Mouse (Mus musculus): ENCODE results near the gene Chrm4. TPM values are rescaled to one million over a fixed set of nuclear protein-coding genes. Genes with fewer than 3 reads are reported as not detected.

The Chrm4 gene
- 10 to 100 TPM; 41.6 to 55.1 TPM for total RNA-seq (2021)

DNA sequence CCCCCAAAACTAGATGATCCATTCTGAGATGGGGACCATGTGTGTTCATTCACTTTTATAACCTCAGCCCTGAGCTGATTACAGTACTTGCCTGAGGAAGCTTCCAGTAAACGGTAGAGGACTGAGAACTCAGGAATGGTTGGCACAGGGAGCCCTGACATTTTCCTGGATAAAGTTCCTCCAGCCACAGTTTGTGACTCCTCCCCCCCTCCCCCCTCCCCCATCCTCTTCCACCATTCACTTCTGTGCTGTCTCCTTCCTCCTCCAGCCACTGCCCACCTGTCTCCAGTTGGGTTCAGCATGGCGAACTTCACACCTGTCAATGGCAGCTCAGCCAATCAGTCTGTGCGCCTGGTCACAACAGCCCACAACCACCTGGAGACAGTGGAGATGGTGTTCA, at the start of gene Chrm4:
TSS of gene Chrm4 (plus strand) at position 301 of the 400 bp plus-strand sequence.
- no peak for DNase-seq (ENCODE audit: low spot score in 2 of 2)
- intact Hi-C loops (cut with DNase I) = loop anchor here (5.0 kb wide), 1 partner anchor 35 kb away; no protein-coding TSS in a partner anchor

DNA sequence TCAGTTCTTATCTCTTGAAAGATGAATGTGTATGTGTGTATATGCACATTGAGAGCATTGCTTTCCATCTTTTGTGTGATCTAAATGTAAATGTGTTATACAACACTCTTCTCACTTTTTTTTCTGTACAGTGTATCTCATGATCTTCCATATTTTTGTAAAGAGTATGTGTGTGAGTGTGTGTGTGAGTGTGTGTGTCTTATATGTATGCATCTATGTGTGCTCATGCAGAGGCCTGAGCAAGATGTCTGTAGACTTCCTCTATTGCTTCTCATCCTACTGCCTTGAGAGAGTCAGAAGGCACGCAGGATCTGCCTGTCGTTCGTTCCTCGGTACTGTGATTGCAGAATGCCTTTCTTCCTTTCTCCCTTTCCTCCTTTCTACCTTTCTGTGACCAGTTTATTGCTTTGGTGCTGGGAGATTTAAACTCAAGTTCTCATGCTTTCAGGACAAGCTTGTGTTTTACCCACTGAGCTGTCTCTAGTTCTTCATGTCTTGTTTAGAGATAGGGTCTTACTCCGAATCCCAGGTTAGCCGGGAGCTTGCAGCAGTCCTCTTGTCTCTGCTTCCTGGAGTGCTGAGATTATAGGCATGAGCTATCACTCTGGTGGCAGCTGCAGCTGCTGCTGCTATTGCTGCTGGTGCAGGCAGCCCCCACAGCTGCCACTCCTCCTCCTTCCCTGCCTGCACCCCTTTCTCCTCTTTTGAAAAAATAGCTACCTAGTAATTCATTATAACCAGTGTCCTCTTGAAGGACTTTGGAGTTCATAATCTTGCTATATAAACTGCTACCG, 48.5 kb upstream of the Chrm4 start:
- intact Hi-C loops (cut with DNase I) = no loop called here
- DNase-seq (ENCODE audit: low spot score in 2 of 2) = peak; percentile 13 to 38

DNA sequence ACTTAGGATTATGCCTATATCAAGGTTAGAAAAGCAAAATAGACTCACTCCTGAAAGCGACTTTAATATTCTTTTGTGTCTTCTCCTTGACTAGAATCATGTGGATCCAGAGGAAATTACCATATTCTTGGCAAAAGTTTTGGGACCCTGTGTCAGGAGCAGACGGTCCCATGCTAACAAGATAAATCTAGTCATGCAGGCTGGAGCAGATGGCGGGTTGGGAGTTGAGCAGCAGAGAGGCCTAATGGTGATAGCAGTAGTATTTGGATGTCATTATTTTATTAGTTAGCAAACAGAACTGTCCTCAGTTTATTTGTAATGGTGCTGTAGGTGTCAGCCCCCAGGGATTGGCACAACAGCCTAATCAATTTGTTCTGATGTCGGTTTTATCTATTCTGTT, 43.1 kb upstream of the Chrm4 start:
- intact Hi-C loops (cut with DNase I) = no loop called here
- DNase-seq (ENCODE audit: low spot score in 2 of 2) = no peak

DNA sequence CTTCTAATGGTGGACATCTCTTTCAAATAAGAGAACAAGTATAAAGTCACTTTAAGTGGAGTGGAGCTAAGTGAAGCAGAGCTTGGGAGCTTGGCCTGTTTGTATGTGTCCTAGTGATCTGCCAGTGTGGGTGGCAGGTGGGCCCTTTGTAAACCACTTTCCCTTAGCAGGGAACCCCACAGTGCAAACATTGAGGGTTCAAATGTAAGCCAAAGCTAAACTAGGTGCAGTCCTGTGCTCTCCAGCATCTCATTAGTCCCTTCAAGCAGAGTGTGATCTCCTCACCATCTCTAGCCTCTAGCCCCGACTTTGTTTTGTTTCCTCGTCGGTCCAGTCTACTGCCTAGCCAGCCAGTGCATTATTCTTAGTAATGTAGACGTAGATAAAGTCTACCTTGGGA, 42.4 kb upstream of the Chrm4 start:
- intact Hi-C loops (cut with DNase I) = no loop called here
- DNase-seq (ENCODE audit: low spot score in 2 of 2) = no peak

DNA sequence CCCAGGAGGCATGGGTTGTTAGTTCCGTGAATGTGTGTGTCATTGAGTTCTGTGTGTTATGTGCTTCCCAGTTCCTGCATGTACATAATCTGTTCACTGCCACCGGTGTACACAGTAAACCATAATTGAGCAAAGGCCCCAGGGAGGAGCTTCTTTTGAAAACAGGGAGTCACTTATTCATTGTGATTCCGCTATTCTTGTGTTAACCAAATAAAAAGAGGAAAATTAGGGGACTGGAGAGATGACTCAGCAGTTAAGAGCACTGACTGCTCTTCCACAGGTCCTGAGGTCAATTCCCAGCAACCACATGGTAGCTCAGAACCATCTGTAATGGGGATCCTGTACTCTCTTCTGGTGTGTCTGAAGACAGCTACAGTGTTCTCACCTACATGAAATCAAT, 32.3 kb upstream of the Chrm4 start:
- intact Hi-C loops (cut with DNase I) = no loop called here
- DNase-seq (ENCODE audit: low spot score in 2 of 2) = no peak

DNA sequence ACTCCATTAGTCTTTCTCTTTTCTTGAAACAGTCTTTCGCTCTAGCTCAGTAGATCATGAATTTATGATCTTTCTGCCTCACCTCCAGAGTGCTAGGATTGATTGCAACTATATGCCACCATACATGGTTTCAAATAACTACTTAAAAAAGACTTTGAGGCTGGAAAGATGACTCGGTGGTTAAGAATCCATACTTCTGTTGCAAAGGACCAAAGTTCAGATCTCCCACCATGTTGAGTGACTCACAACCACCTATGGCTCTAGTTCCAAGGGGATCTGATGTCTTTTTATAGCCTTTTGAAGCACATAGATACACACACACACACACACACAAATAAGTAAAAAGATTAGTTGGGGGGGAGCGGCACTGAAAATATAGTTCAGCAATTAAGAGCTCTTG, 31.6 kb upstream of the Chrm4 start:
- intact Hi-C loops (cut with DNase I) = no loop called here
- DNase-seq (ENCODE audit: low spot score in 2 of 2) = no peak

DNA sequence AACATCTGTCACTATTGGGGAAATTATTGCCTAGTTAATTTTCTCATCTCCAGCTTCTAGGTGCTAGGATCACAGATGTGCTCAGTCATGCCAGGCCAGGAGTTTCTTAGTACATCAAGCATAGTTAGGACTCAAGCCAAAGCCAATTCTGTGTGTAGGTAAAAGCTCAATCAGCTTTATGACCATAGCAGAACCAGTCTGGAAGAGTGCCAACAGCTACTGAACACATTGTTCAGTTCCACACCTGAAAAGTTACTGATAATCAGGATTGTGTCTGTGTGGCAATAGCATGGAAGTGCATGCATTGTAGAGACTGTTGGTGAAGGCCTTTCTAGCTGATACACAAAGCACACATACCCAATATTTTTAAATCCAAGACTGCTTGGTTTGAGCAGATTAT, 29.1 kb upstream of the Chrm4 start:
- no peak for DNase-seq (ENCODE audit: low spot score in 2 of 2)
- intact Hi-C loops (cut with DNase I) = no loop called here

DNA sequence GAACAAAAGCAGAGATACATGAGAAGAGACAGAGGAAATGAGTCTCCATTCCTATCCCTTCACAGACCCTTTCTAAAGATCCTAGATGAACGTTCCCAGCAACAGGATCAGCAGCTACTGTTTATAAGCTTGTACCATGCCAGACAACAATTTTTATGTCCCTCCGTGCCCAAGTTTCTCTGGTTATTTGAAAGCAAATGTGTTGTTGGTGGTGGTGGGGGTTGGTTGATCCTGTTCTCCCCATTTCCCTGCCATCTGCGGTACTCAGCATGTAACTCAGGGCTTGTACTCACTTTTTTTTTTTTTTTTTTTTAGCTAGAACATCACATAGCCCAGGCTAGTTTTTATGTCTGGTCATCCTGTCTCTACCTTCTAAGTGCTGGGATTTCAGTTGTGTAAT, 27.9 kb upstream of the Chrm4 start:
- intact Hi-C loops (cut with DNase I) = no loop called here
- DNase-seq (ENCODE audit: low spot score in 2 of 2) = no peak

DNA sequence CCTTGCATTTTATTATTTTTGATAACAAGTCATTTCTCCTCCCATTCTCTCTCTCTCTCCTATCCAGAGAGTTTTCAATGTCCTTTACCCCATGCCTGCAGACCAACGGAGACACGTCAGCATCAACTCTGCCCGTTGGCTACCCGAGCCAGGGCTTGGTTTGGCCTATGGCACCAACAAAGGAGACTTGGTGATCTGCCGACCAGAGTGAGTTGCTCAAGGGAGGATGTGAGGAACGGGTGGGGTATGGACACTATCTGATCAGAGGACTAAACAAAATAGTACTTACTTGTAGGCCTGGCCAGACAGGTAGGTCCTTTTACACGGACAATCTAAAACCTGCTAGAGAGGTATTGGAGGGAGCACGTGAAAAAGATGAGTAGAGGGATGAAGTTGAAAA, 26.6 kb upstream of the Chrm4 start:
- intact Hi-C loops (cut with DNase I) = loop anchor here (5.0 kb wide), 1 partner anchor 118 kb away; no protein-coding TSS in a partner anchor
- DNase-seq (ENCODE audit: low spot score in 2 of 2) = no peak

DNA sequence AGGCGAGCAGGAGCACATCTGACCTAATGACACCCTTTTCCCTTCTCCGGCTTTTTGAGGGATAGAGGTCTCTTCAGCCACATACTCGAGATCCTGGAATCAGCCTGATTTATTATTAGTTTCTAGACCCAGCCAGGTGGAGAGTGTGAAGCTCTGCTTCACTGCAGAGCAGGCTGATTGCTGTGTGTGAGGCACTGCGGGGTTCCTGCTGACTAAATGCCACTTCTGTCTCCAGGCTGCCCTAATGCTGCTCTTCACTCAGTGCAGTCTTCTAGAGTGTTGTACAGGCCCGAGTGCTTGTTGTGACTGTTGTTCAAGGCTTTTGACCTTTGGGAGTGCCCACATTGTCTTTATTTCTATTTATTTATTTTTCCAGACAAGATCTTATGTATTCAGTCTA, 24.7 kb upstream of the Chrm4 start:
- DNase-seq (ENCODE audit: low spot score in 2 of 2) = no peak
- intact Hi-C loops (cut with DNase I) = loop anchor here (5.0 kb wide), 1 partner anchor 120 kb away; no protein-coding TSS in a partner anchor

DNA sequence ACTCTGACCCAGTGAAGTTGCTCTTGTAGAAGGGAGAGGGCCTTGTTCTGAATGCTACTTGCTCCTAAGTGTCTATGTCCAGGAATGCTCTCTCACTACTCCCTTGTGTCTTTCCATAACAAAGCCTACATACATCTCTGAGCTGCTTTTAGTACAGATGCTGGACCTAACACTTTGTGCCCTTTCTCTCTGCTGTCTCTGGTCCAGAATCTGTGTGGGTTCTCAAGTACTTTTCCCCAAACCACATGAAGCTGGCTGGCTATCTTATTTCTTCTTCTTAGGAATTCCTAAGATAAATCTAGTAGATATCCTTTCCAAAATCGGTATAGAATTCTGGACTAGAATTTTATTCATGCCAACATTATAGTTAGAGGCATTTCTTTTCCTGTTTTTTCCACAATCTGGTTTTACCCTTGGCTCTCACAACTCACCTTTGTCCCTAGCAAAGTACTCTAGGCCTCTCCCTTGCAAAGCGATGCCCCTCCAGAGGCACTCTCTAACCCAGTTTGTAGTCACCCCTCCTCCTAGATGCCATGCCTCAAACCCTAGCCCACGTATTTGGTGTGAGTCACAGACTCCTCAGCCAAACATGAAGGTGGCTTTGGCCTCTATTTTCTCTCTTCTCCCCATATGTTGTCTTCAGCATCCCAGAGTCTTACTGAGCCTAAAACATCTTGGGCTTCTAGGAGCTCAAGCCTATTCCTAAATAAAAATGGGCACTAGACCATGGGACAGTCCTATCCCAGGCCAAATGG, 23.7 kb upstream of the Chrm4 start:
- peak; percentile 17 to 82 for DNase-seq (ENCODE audit: low spot score in 2 of 2)
- intact Hi-C loops (cut with DNase I) = loop anchor here (5.0 kb wide), 1 partner anchor 121 kb away; no protein-coding TSS in a partner anchor

DNA sequence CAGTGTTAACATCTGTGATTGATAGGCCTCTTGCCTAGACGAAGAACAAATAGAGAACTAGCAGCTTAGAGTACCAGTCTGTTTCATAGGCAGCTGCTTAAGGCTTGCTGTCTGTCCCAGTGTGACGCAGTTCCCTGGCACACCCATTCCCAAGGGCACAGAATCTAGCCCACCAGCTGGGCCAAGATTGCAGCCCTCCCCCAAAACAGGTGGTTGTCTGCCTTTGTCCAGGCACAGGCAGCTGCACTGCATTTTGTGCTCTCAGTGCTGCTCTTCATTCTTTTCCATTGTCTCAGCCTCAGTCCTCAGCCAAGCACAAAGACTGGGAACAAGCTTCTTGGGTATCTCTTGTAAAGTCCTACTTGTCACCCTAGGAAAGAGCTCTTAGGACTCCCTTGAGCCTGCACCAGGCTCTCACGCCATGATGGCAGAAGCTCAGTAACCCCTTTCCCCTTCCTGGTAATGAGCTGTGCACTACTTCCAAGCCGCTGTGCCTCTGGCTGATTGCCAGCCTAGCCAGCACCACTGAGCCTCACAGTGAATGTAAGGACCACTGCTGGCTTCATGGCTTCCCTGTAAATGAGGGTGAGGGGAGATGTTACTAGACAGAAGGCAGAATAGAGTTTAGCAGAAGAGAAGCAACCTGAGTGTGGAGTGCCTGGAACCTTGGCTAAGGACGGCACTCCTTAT, 22.3 kb upstream of the Chrm4 start:
- intact Hi-C loops (cut with DNase I) = loop anchor here (5.0 kb wide), 1 partner anchor 122 kb away; no protein-coding TSS in a partner anchor
- DNase-seq (ENCODE audit: low spot score in 2 of 2) = peak in 1 of 2 experiments; percentile 72

DNA sequence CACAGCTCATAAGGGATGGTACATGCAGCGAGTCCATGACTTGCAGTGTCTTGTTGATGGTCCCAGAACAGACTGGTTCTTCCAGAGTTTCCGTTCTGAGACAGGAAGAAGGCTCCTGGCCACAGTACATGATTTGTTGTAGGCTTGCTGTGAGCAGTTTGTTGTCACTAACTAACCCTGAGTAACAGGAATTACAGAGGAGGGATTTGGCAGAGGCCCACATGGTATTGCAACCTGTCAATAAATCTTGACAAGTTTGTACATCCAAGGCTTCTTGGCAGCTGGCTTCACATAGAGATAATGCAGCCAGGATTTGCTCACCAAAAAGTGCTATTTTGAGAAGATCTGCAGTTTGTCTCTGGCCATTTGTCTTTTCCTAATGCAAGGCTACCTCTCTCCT, 20.9 kb upstream of the Chrm4 start:
- DNase-seq (ENCODE audit: low spot score in 2 of 2) = no peak
- intact Hi-C loops (cut with DNase I) = no loop called here

DNA sequence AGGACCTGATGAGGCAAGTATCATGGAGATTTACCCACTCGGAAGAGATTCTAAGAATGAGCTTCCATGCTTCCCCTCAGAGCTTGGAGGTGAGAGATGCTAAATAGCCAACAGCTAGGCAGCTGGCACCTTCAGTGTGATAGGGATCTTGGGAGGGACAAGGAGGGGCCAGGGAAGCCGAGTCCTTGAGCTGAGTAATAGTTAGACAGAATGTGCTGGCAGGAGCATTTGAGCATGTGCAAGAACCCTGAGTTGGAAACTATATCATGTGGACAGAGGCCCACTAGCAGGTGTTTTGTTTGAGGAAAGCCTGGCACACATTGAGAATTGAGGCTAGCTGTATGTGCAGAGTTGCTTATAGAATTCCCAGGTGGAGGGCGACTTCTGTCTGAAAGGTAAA, 14.4 kb upstream of the Chrm4 start:
- no peak for DNase-seq (ENCODE audit: low spot score in 2 of 2)
- intact Hi-C loops (cut with DNase I) = no loop called here

DNA sequence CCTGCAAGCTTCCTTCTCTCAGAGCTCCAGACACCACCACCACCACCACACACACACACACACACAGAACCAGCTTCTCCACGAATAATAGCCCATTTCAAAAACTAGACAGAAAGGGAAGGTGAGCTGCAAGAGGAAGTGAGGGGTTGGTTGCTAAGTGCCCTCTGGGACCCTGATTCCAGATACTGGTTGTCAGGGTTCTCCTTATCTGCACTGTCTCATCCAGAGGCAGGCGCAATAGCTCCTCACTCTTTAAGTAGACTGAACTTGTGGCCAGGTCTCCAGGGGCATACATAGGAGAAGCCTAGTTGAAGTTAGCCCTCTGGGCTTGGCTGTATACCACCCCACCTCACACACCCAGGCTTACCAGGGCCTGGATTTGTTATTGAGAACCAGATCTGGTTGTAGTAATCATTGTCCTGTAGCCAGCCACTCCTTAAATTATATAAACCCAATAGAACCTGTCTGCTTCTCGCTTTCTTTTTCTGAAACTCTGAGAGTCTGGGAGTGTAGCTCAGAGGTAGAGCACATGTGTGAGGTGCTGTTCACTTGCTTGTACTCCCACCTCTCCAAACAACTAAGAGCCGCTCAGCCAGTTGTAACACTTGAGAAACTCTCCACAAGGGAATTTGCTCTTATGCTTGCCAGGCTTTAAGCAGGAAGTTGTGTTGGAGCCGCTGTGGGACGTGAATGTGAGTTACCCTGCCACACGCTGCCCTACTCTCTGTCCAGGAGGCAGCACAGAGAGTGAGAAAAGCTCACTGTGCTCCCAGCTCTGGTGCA, 13.5 kb upstream of the Chrm4 start:
- intact Hi-C loops (cut with DNase I) = no loop called here
- DNase-seq (ENCODE audit: low spot score in 2 of 2) = no peak

DNA sequence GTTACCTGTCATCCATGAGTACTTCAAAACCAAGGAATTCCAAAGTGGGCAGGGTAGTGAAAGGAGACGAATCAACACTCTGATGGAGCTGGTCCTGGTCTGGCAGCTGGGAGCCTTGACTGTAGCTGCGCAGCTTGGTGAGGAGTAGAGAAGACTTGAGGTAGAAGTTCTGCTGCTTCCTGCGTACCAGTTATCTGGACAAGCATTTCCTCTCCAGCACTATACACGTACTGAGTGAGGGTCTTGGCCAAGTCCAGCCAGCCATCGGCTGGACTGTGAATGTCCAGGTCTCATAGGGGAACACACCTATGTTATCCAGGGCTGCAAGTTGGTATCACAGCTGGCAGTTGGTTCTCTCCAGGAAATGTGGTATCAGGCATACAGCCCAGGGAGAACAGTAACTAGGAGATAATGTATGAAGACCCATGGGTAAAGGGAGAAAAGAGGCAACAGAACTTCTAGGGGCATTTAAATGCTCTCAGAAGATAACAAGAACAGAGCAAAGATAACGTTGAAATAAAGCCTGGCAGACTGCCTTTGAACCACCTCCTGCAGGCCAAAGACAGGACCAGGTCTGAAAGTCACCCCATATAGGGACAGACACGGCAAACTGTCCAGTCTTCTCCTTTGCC, 10.6 kb upstream of the Chrm4 start:
- DNase-seq (ENCODE audit: low spot score in 2 of 2) = no peak
- intact Hi-C loops (cut with DNase I) = no loop called here

DNA sequence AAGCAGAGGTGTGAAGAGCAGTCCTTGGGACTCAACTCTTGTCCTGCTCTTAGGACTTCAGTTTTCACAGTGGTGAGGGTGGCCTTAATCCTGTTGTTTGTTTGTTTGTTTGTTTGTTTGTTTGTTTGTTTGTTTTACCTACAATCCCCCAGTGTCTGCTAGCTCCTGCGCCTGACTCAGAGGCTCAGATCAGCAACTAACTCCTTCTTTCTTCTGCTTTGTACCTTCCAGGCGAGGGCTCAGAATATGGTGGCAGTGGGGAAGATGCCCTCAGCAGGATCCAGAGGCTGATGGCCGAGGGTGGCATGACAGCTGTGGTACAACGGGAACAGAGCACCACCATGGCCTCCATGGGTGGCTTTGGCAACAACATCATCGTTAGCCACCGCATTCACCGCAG, 10.0 kb upstream of the Chrm4 start:
- DNase-seq (ENCODE audit: low spot score in 2 of 2) = no peak
- intact Hi-C loops (cut with DNase I) = no loop called here

DNA sequence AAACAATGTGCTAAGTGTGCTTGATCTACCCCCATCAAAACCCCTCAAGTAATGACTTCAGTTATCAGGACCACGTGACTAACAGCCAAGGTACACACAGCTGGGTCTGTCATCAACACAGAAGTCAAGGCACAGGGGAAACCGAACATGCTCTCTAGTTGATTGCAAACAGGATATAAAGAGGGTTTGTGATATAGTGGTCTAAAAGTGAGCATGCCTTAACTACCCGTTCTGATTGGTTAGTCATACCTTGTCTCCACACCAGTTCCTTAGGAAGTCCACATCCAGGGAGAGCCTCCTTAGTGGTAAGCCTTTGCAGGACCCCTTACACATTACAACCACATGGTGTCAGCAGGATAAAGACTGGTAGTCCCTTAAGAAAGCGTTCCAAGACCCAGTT, 6.9 kb upstream of the Chrm4 start:
- intact Hi-C loops (cut with DNase I) = no loop called here
- DNase-seq (ENCODE audit: low spot score in 2 of 2) = no peak

DNA sequence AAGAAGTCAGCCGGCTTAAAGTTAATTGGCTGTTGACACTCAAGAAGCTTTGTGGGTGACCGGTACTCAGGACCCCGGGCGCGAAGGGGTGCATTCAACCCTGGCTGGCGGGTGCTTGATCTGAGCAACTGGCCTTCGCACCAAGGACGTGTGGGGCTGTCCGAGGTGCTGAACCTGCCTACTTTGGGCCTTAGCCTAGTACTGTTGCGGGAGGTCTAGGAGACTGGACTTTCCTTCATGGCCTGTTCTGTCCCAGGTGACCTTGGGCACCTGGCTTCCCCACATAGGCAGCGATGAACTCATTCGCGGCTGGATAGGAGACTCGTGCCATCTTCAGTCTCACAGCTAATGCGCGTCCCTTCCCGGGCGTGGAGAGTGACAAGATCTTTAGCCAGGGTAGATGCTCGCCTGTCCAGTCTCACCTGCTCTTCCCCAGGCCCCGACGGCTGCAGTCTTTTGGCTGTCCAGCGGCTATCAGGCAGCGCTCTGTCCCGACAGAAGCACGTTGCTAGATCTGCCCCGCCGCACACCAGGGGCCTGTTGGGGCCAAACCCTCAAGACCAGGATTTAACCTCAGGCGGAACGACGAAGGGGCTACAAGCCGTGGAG, 5.8 kb upstream of the Chrm4 start:
- intact Hi-C loops (cut with DNase I) = no loop called here
- DNase-seq (ENCODE audit: low spot score in 2 of 2) = no peak

Data from left cerebral cortex, postnatal 25 days (tissue).